Mouse (Mus musculus) hindbrain, postnatal 0 days (tissue): ENCODE measurements around the gene C1qa. TPM values are rescaled to one million over a fixed set of nuclear protein-coding genes. Genes with fewer than 3 reads are reported as not detected.

ENCODE experiments used
- ATAC-seq: fragments of 200-750 bp; cut with Nextera tagmentation; 2 replicates; pipeline ENCODE4 v1.8.0; 2017; ENCODE audit warnings: mild to moderate bottlenecking, moderate TSS enrichment, moderate library complexity
- DNase-seq: peaks from one replicate; pipeline ENCODE4 v3.0.0-alpha.2; 2015; ENCODE audit warnings: low spot score
- H3K27ac ChIP-seq: fragments of 300-500 bp; sonication (generic); 2 replicates; pipeline ENCODE4 v1.5.1; 2014; ENCODE audit warnings: mild to moderate bottlenecking
- H3K27me3 ChIP-seq: fragments of 300-500 bp; sonication (generic); 2 replicates; pipeline ENCODE4 v1.6.1; 2014; ENCODE audit warnings: low read length, mixed read lengths; ENCODE audit not compliant: insufficient read depth
- H3K36me3 ChIP-seq: fragments of 300-500 bp; sonication (generic); 2 replicates; pipeline ENCODE4 v1.6.1; 2014; ENCODE audit warnings: low read length, mixed read lengths; ENCODE audit not compliant: insufficient read depth
- H3K4me1 ChIP-seq: fragments of 300-500 bp; sonication (generic); 2 replicates; pipeline ENCODE4 v1.6.1; 2014; ENCODE audit warnings: antibody characterized with exemption, low read length, mixed read lengths; ENCODE audit not compliant: insufficient read depth
- H3K4me2 ChIP-seq: fragments of 300-500 bp; sonication (generic); 2 replicates; pipeline ENCODE4 v1.6.1; 2014; ENCODE audit warnings: low read depth, mild to moderate bottlenecking, low read length, moderate library complexity, mixed read lengths
- H3K4me3 ChIP-seq: fragments of 300-500 bp; sonication (generic); 2 replicates; pipeline ENCODE4 v1.5.1; 2014; ENCODE audit warnings: low read length
- H3K9ac ChIP-seq: fragments of 300-500 bp; sonication (generic); replicated peaks from 2 replicates; pipeline ENCODE4 v1.6.1; 2014; ENCODE audit warnings: mild to moderate bottlenecking, low read length, moderate library complexity, mixed read lengths
- H3K9me3 ChIP-seq: fragments of 300-500 bp; sonication (generic); 2 replicates; pipeline ENCODE4 v1.6.1; 2016; ENCODE audit warnings: low read length, mixed read lengths
- CTCF ChIP-seq: IDR thresholded peaks from 2 replicates; pipeline ENCODE4 v1.5.1; 2016; ENCODE audit warnings: antibody characterized with exemption, control low read depth, low read depth
- WGBS: fragments of 180-500 bp; shearing (Covaris S2); extraction: QIAGEN DNeasy Blood & Tissue Kit; methylation state at CpG from one replicate; pipeline ENCODE4 v1.1.7; 2014; 5-methylcytosine and 5-hydroxymethylcytosine counted together
- polyA plus RNA-seq: library from polyadenylated mRNA; unstranded; fragments of >200 nt; fragmentation: Nextera tagmentation; extraction: Ambion mirVana; gene quantifications from 2 replicates; pipeline ENCODE4 v1.2.1, GENCODE M21; 2015
- total RNA-seq: library from RNA; depleted of rRNA; stranded (reverse); fragments of >200 nt; gene quantifications from 2 replicates; pipeline ENCODE4 v1.2.3, GENCODE M21; 2014; rRNA removed

C1qa gene
- 49.6 and 55.4 TPM in 2 replicates for total RNA-seq
- polyA plus RNA-seq: 48.4 and 49.9 TPM in 2 replicates

DNA sequence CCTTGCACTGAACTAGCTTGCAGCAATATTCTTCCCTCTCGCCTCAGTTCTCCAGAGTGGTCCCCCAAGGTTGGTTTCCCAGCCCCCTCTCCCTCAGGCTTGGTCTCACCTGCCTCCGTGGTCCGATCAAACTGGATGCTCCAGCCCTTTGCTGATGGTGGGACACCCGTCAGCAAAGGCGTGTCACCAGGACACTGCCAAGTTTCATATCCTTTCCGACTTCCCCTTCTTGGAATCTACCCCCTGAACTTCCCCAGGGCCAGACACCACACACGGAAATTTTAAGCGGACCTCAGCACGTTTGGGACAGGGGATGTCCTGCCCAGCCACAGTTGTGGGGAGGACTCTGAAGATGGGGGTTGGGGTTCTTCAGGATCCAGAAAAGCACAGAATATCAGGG is at the start of gene C1qa:
TSS of gene C1qa (minus strand) at position 167 of the 400 bp plus-strand sequence.
- no peaks in the 10 kb centered on the region for H3K4me1 ChIP-seq
- no peak within 1 kb of the TSS; the same call in 1 of the 2 replicates for H3K27ac ChIP-seq
- H3K9ac ChIP-seq: peak within 1 kb of the TSS; percentile 17; the same call in 1 of the 2 replicates
- H3K4me2 ChIP-seq: no peak within 1 kb of the TSS
- H3K36me3 ChIP-seq: no peaks in the 10 kb centered on the region
- WGBS: 80% methylated on average over 9 of the region's 9 CpGs
- no peak for TF ChIP-seq CTCF
- H3K9me3 ChIP-seq: no peaks in the 10 kb centered on the region
- ATAC-seq (no peak), DNase-seq (no peak)
- peaks cover 9% of the 10 kb centered on the region for H3K27me3 ChIP-seq
- no peak within 1 kb of the TSS for H3K4me3 ChIP-seq

GRCm38 (mm10) chr4:136945397-136945796 is 46.8 kb upstream of the C1qa start:
- Histone ChIP-seq H3K4me2 (no peak overlapping the region), H3K27me3 (no peaks in the 10 kb centered on the region), H3K36me3 (no peaks in the 10 kb centered on the region), H3K9me3 (no peaks in the 10 kb centered on the region), H3K9ac (no peak overlapping the region), H3K27ac (no peak overlapping the region), H3K4me3 (no peak overlapping the region), H3K4me1 (peaks cover 8% of the 10 kb centered on the region; the same call in 1 of the 2 replicates)
- TF ChIP-seq CTCF: no peak
- WGBS: 59% methylated on average over 17 of the region's 17 CpGs
- peak; percentile 24; the same call in 1 of the 2 replicates for ATAC-seq
- peak; percentile 69 for DNase-seq

DNA sequence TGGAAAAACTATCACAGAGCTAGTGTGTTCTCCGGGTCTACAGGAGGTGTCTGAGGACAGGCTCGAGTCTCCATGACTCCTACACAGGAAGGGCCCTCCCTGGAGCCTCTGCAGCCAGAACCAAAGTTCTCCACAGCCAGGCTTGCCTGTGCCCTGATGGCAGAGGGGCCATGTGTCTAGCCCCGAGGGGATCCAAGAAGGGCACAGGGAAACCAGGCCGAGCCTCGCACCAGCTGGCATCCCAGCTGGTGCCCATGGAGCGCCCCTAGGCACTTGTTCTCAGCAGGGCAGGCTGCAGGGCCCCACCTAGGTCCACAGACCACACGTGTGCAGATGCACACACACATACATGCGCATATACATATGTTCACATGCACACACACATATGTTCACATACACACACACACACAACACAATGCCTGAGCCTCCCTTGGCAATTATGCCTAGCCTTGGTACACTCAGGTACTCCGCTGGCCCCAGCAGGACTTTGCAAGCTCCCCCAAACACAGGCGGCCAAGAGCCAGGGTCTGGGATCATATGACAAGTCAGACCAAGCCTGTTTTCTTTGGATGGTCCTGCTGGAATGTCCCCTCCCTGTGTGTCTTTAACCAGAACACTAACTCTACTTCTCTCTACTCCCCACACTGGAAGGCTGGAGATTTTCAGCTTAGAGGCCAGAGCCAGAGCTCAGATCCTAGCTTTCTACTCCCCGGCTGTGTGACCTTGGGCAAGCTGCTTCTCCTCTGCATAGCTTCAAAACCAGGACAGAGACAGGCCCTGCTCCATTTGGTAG is 46.2 kb upstream of the C1qa start:
- Histone ChIP-seq H3K9me3 (no peaks in the 10 kb centered on the region), H3K27ac (no peak overlapping the region; the same call in 1 of the 2 replicates), H3K27me3 (no peaks in the 10 kb centered on the region), H3K36me3 (no peaks in the 10 kb centered on the region), H3K4me2 (no peak overlapping the region), H3K4me1 (peaks cover 6% of the 10 kb centered on the region; the same call in 1 of the 2 replicates), H3K9ac (no peak overlapping the region), H3K4me3 (no peak overlapping the region)
- TF ChIP-seq CTCF: no peak
- ATAC-seq: no peak
- no peak for DNase-seq
- WGBS: 57% methylated on average over 11 of the region's 11 CpGs

GRCm38 (mm10) chr4:136943175-136943574 is 44.6 kb upstream of the C1qa start:
- H3K4me1 ChIP-seq: peaks cover 3% of the 10 kb centered on the region; the same call in 1 of the 2 replicates
- H3K4me3 ChIP-seq: no peak overlapping the region
- WGBS: 30% methylated on average over 13 of the region's 13 CpGs
- ATAC-seq (no peak), DNase-seq (no peak)
- H3K27me3 ChIP-seq: no peaks in the 10 kb centered on the region
- no peaks in the 10 kb centered on the region for H3K36me3 ChIP-seq
- 0 out of 2 replicates have a peak overlapping the region, but pooled peaks have one; percentile 32 for H3K4me2 ChIP-seq
- no peak overlapping the region for H3K27ac ChIP-seq
- no peak overlapping the region for H3K9ac ChIP-seq
- no peak for TF ChIP-seq CTCF
- no peaks in the 10 kb centered on the region for H3K9me3 ChIP-seq

GRCm38 (mm10) chr4:136942761-136943160 is 44.2 kb upstream of the C1qa start:
- DNase-seq: peak; percentile 43
- Histone ChIP-seq H3K27me3 (no peaks in the 10 kb centered on the region), H3K9ac (peak overlapping the region; percentile 19; the same call in 1 of the 2 replicates), H3K4me1 (peaks cover 3% of the 10 kb centered on the region; the same call in 1 of the 2 replicates), H3K4me3 (no peak overlapping the region), H3K36me3 (no peaks in the 10 kb centered on the region), H3K27ac (peak overlapping the region; percentile 42; the same call in 1 of the 2 replicates), H3K9me3 (no peaks in the 10 kb centered on the region), H3K4me2 (peak overlapping the region; percentile 32; the same call in 1 of the 2 replicates)
- 19% methylated on average over 18 of the region's 18 CpGs for WGBS
- ATAC-seq: 0 out of 2 replicates have a peak, but pooled peaks have one; percentile 24
- TF ChIP-seq CTCF: no peak

- no peaks in the 10 kb centered on the region for H3K27me3 ChIP-seq
- TF ChIP-seq CTCF: no peak
- 75% methylated on average over 5 of the region's 5 CpGs for WGBS
- no peaks in the 10 kb centered on the region for H3K9me3 ChIP-seq
- H3K36me3 ChIP-seq: 0 out of 2 replicates have a peak, but pooled peaks cover 3% of the 10 kb centered on the region
- H3K27ac ChIP-seq: no peak overlapping the region
- DNase-seq (no peak), ATAC-seq (no peak)
- H3K4me1 ChIP-seq: peaks cover 3% of the 10 kb centered on the region; the same call in 1 of the 2 replicates
- H3K9ac ChIP-seq: no peak overlapping the region
- no peak overlapping the region for H3K4me2 ChIP-seq
- no peak overlapping the region for H3K4me3 ChIP-seq
These were observed 39.3 kb upstream of the C1qa start for GRCm38 (mm10) chr4:136937935-136938334.
